Comparison of ENCODE assay signal across 11 mouse cellular contexts in the genomic region with DNA sequence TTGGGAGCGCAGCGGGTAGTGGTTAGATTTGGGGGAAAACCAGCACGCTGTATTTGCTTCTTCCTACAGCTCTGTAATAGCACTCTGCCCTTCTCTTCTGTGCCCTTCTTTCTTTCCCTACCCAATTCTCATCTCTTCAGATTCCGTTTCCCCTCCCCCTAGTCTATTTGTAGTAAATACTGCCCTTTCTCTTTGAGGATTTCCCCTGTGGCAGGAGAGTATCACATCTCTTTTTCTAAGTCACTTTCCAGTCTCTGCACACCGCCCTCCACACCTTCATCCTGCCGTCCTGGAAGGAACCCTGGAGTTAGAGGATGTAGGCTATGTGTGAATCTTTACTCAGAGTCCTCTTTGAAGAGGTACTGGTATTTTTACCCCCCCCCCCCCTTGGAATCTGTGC. TPM values are rescaled to one million over a fixed set of nuclear protein-coding genes. Genes with fewer than 3 reads are reported as not detected.
A peak's percentile ranks its signal among the peaks of the same experiment; 100 is the strongest.
DNase-seq lines count a peak whose midpoint lies in the region; ATAC-seq and TF ChIP-seq lines count a peak whose summit lies in the region.
"Had no signal": no experiment of that assay in that cellular context is flagged by ENCODE, and none has a peak within 500 bp of the region (broad histone marks: within the 10 kb centered on the region; RNA-seq: fewer than 3 reads in every experiment).

No protein-coding gene starts in this region.

- H3K4me1 ChIP-seq in kidney, embryonic 15.5 days: peaks cover 32% of the 10 kb centered on the region
- peaks cover 22% of the 10 kb centered on the region for H3K4me1 ChIP-seq in embryonic facial prominence, embryonic 12.5 days
- H3K4me1 ChIP-seq in intestine, postnatal 0 days (replicated peaks; ENCODE audit: control insufficient read depth, insufficient read depth, low read length): no peaks in the 10 kb centered on the region
- H3K4me1 ChIP-seq in neural tube, embryonic 14.5 days (ENCODE audit: control insufficient read depth, insufficient read depth, low read length): peaks cover 23% of the 10 kb centered on the region

- 14% methylated on average over 6 of the region's 6 CpGs for WGBS in kidney, embryonic 15.5 days
- 8% methylated on average over 6 of the region's 6 CpGs for WGBS in embryonic facial prominence, embryonic 12.5 days
- WGBS in intestine, postnatal 0 days: 23% methylated on average over 6 of the region's 6 CpGs
- WGBS in neural tube, embryonic 14.5 days: under 1% methylated on average over 6 of the region's 6 CpGs

- no peak overlapping the region for H3K9ac ChIP-seq in kidney, embryonic 15.5 days
- peak overlapping the region; percentile 92; the same call in 1 of the 2 replicates for H3K9ac ChIP-seq in embryonic facial prominence, embryonic 12.5 days
- no peak overlapping the region for H3K9ac ChIP-seq in intestine, postnatal 0 days (ENCODE audit: low read depth, low read length)
- peak overlapping the region; percentile 96 for H3K9ac ChIP-seq in neural tube, embryonic 14.5 days (replicated peaks; ENCODE audit: low read depth, low read length)

- peak overlapping the region; percentile 83 for H3K4me3 ChIP-seq in kidney, embryonic 15.5 days (replicated peaks)
- H3K4me3 ChIP-seq in embryonic facial prominence, embryonic 12.5 days: peak overlapping the region; percentile 76
- peak overlapping the region; percentile 89 for H3K4me3 ChIP-seq in intestine, postnatal 0 days (ENCODE audit: low read depth, low read length)
- peak overlapping the region; percentile 79 for H3K4me3 ChIP-seq in neural tube, embryonic 14.5 days (ENCODE audit: low read depth, low read length)

- no peak for ATAC-seq in kidney, embryonic 15.5 days (replicated peaks; ENCODE audit: low FRiP score)
- ATAC-seq in embryonic facial prominence, embryonic 12.5 days (ENCODE audit: insufficient number of reproducible peaks, insufficient read depth, low FRiP score, low TSS enrichment): no peak
- ATAC-seq in intestine, postnatal 0 days: no peak
- no peak for ATAC-seq in neural tube, embryonic 14.5 days (ENCODE audit: low read depth)
- ATAC-seq in megakaryocyte progenitor cell, adult 5-6 weeks (replicated peaks; ENCODE audit: poor library complexity): no peak
- ATAC-seq: Patski had no signal

- no peak for TF ChIP-seq CTCF in intestine, postnatal 0 days (IDR thresholded peaks at IDR 0.05; ENCODE audit: low read depth)

- H3K27ac ChIP-seq in kidney, embryonic 15.5 days: no peak overlapping the region
- no peak overlapping the region for H3K27ac ChIP-seq in embryonic facial prominence, embryonic 12.5 days
- peak overlapping the region; percentile 52; the same call in 1 of the 2 replicates for H3K27ac ChIP-seq in intestine, postnatal 0 days (ENCODE audit: low read depth, low read length)
- H3K27ac ChIP-seq in neural tube, embryonic 14.5 days (ENCODE audit: low read depth, low read length): no peak overlapping the region

- peak overlapping the region; percentile 94 for H3K4me2 ChIP-seq in kidney, embryonic 15.5 days
- peak overlapping the region; percentile 86 for H3K4me2 ChIP-seq in embryonic facial prominence, embryonic 12.5 days (replicated peaks)
- H3K4me2 ChIP-seq in intestine, postnatal 0 days (replicated peaks; ENCODE audit: low read depth): peak overlapping the region; percentile 87
- peak overlapping the region; percentile 81 for H3K4me2 ChIP-seq in neural tube, embryonic 14.5 days (ENCODE audit: low read depth, low read length)

- no peaks in the 10 kb centered on the region for H3K27me3 ChIP-seq in kidney, embryonic 15.5 days
- no peaks in the 10 kb centered on the region for H3K27me3 ChIP-seq in embryonic facial prominence, embryonic 12.5 days
- H3K27me3 ChIP-seq in intestine, postnatal 0 days (replicated peaks; ENCODE audit: control insufficient read depth, insufficient read depth, low read length): no peaks in the 10 kb centered on the region
- no peaks in the 10 kb centered on the region for H3K27me3 ChIP-seq in neural tube, embryonic 14.5 days (ENCODE audit: control insufficient read depth, insufficient read depth, low read length)
- H3K27me3 ChIP-seq: Patski had no signal

- DNase-seq in kidney, adult 9 months: no peak
- DNase-seq in right cerebral cortex, postnatal 36 days (ENCODE audit: low spot score in 2 of 2): no peak
- no peak for DNase-seq in cerebellum, postnatal 25 days
- DNase-seq: lung, postnatal 14 days; thymus, postnatal 36 days had no signal

- H3K9me3 ChIP-seq in kidney, embryonic 15.5 days (replicated peaks): no peaks in the 10 kb centered on the region
- no peaks in the 10 kb centered on the region for H3K9me3 ChIP-seq in embryonic facial prominence, embryonic 12.5 days
- H3K9me3 ChIP-seq in intestine, postnatal 0 days (ENCODE audit: control insufficient read depth): no peaks in the 10 kb centered on the region
- no peaks in the 10 kb centered on the region for H3K9me3 ChIP-seq in neural tube, embryonic 14.5 days (ENCODE audit: control insufficient read depth, low read length)

- peaks cover 3% of the 10 kb centered on the region; the same call in 1 of the 2 replicates for H3K36me3 ChIP-seq in kidney, embryonic 15.5 days
- H3K36me3 ChIP-seq in embryonic facial prominence, embryonic 12.5 days: 0 out of 2 replicates have a peak, but pooled peaks cover 5% of the 10 kb centered on the region
- H3K36me3 ChIP-seq in intestine, postnatal 0 days (ENCODE audit: control insufficient read depth, insufficient read depth): peaks cover 6% of the 10 kb centered on the region; the same call in 1 of the 2 replicates
- 0 out of 2 replicates have a peak, but pooled peaks cover 3% of the 10 kb centered on the region for H3K36me3 ChIP-seq in neural tube, embryonic 14.5 days (ENCODE audit: control insufficient read depth, insufficient read depth, low read length)

RNA-seq across cellular contexts. Expression of a gene that starts 1.9 kb away (rescaled TPM):
- 8.2 and 8.3 TPM in 2 replicates for polyA plus RNA-seq in kidney, embryonic 15.5 days (2015; fragmentation: Nextera tagmentation; extraction: Ambion mirVana)
- 21.8 and 22.0 TPM in 2 replicates for polyA plus RNA-seq in embryonic facial prominence, embryonic 12.5 days (2016; fragmentation: Nextera tagmentation; extraction: Ambion mirVana)
- 328 and 422 TPM in 2 replicates for polyA plus RNA-seq in intestine, postnatal 0 days (2015; fragmentation: Nextera tagmentation; extraction: Ambion mirVana)
- polyA plus RNA-seq in neural tube, embryonic 14.5 days (2014; fragmentation: Nextera tagmentation; extraction: Ambion mirVana): 28.5 and 34.7 TPM in 2 replicates
- total RNA-seq in megakaryocyte progenitor cell, adult 5-6 weeks (2015): 0.81 and 0.90 TPM in 2 replicates
- 0.08 and 0.41 TPM in 2 replicates for total RNA-seq in megakaryocyte progenitor cell, adult 5-6 weeks (2017)

Comparison
In these comparisons a context has a peak if more than half of its experiments do, and no peak if none do; other contexts are left out.
1. H3K9ac ChIP-seq: peak in embryonic facial prominence, embryonic 12.5 days (single experiment) and neural tube, embryonic 14.5 days (single experiment); none in kidney, embryonic 15.5 days (single experiment) and intestine, postnatal 0 days (single experiment).
2. Peak in every context shown above with its lines, with median percentiles within 50 percentile points of each other: H3K4me2 ChIP-seq and H3K4me3 ChIP-seq.